Mouse (Mus musculus): Measurements from ENCODE around the gene Cstl1. TPM values are rescaled to one million over a fixed set of nuclear protein-coding genes. Genes with fewer than 3 reads are reported as not detected.
"Not testable (repeated sequence)": the region's sequence is repeated elsewhere in the genome, so short reads cannot be mapped to it uniquely, and the experiment has no call there.

Gene Cstl1
- polyA plus RNA-seq, 1 experiment = not detected

GRCm38 (mm10) chr2:148763648-148764388 lies 13.7 kb downstream of the Cstl1 start:
- Histone ChIP-seq H3K27ac (ENCODE audit: control insufficient read depth, insufficient read depth, low read length) (no peak overlapping the region), H3K36me3 (ENCODE audit: control insufficient read depth, insufficient read depth, low read length) (no peaks in the 10 kb centered on the region), H3K4me3 (ENCODE audit: control insufficient read depth, insufficient read depth, low read length) (no peak overlapping the region), H3K27me3 (ENCODE audit: control insufficient read depth, insufficient read depth, low read length) (no peaks in the 10 kb centered on the region), H3K4me1 (replicated peaks; ENCODE audit: control insufficient read depth, insufficient read depth, low read length) (no peaks in the 10 kb centered on the region)
- DNase-seq = no peak
- WGBS = 97% methylated on average over 1 of the region's 1 CpGs
- TF ChIP-seq CTCF (IDR thresholded peaks at IDR 0.05; ENCODE audit: borderline replicate concordance, control insufficient read depth, extremely low read depth, insufficient read depth, low read length, poor library complexity) (no peak), POLR2A (IDR thresholded peaks at IDR 0.05; ENCODE audit: control insufficient read depth, extremely low read depth, insufficient read depth, low read length, poor library complexity) (no peak)

GRCm38 (mm10) chr2:148771397-148771796 lies 21.2 kb downstream of the Cstl1 start, which contains the start of gene Cst11:
Gene Cst11 (minus strand): TSS chr2:148771497.
- 88% methylated on average over 4 of the region's 4 CpGs for WGBS

GRCm38 (mm10) chr2:148781709-148782108 lies 31.6 kb downstream of the Cstl1 start, which contains the start of gene 8030411F24Rik:
Gene 8030411F24Rik (plus strand): TSS chr2:148782009.
- no peak within 1 kb of the TSS for H3K4me3 ChIP-seq (ENCODE audit: control insufficient read depth, insufficient read depth, low read length)
- no peak for TF ChIP-seq POLR2A (IDR thresholded peaks at IDR 0.05; ENCODE audit: control insufficient read depth, extremely low read depth, insufficient read depth, low read length, poor library complexity)
- no peak for TF ChIP-seq CTCF (IDR thresholded peaks at IDR 0.05; ENCODE audit: borderline replicate concordance, control insufficient read depth, extremely low read depth, insufficient read depth, low read length, poor library complexity)
- H3K4me1 ChIP-seq (replicated peaks; ENCODE audit: control insufficient read depth, insufficient read depth, low read length) = no peaks in the 10 kb centered on the region
- H3K27me3 ChIP-seq (ENCODE audit: control insufficient read depth, insufficient read depth, low read length) = no peaks in the 10 kb centered on the region
- H3K27ac ChIP-seq (ENCODE audit: control insufficient read depth, insufficient read depth, low read length) = no peak within 1 kb of the TSS
- H3K36me3 ChIP-seq (ENCODE audit: control insufficient read depth, insufficient read depth, low read length) = no peaks in the 10 kb centered on the region
- no peak for DNase-seq
- 55% methylated on average over 1 of the region's 1 CpGs for WGBS

More at GRCm38 (mm10) chr2:148771397-148771796, 21.2 kb downstream of the Cstl1 start, which contains the start of gene Cst11:
- not testable (repeated sequence) for H3K36me3 ChIP-seq (ENCODE audit: control insufficient read depth, insufficient read depth, low read length); H3K27me3 ChIP-seq (ENCODE audit: control insufficient read depth, insufficient read depth, low read length); DNase-seq; H3K4me1 ChIP-seq (replicated peaks; ENCODE audit: control insufficient read depth, insufficient read depth, low read length); H3K27ac ChIP-seq (ENCODE audit: control insufficient read depth, insufficient read depth, low read length); H3K4me3 ChIP-seq (ENCODE audit: control insufficient read depth, insufficient read depth, low read length)

- 93% methylated on average over 6 of the region's 6 CpGs for WGBS
- TF ChIP-seq CTCF (IDR thresholded peaks at IDR 0.05; ENCODE audit: borderline replicate concordance, control insufficient read depth, extremely low read depth, insufficient read depth, low read length, poor library complexity) = no peak
- no peak for TF ChIP-seq POLR2A (IDR thresholded peaks at IDR 0.05; ENCODE audit: control insufficient read depth, extremely low read depth, insufficient read depth, low read length, poor library complexity)
- no peak for DNase-seq
- H3K27me3 ChIP-seq (ENCODE audit: control insufficient read depth, insufficient read depth, low read length) = no peaks in the 10 kb centered on the region
- no peaks in the 10 kb centered on the region for H3K4me1 ChIP-seq (replicated peaks; ENCODE audit: control insufficient read depth, insufficient read depth, low read length)
- H3K36me3 ChIP-seq (ENCODE audit: control insufficient read depth, insufficient read depth, low read length) = no peaks in the 10 kb centered on the region
- no peak within 1 kb of the TSS for H3K27ac ChIP-seq (ENCODE audit: control insufficient read depth, insufficient read depth, low read length)
- H3K4me3 ChIP-seq (ENCODE audit: control insufficient read depth, insufficient read depth, low read length) = no peak within 1 kb of the TSS
Observed at GRCm38 (mm10) chr2:148789142-148789541, 39.0 kb downstream of the Cstl1 start, which contains the start of gene Cst12. Gene Cst12 (plus strand): TSS chr2:148789361.

GRCm38 (mm10) chr2:148798485-148798884 lies 48.3 kb downstream of the Cstl1 start, which contains the start of gene Cst8:
Gene Cst8 (plus strand): TSS chr2:148798785.
- Histone ChIP-seq H3K4me1 (replicated peaks; ENCODE audit: control insufficient read depth, insufficient read depth, low read length) (no peaks in the 10 kb centered on the region), H3K4me3 (ENCODE audit: control insufficient read depth, insufficient read depth, low read length) (no peak within 1 kb of the TSS), H3K36me3 (ENCODE audit: control insufficient read depth, insufficient read depth, low read length) (no peaks in the 10 kb centered on the region), H3K27me3 (ENCODE audit: control insufficient read depth, insufficient read depth, low read length) (no peaks in the 10 kb centered on the region), H3K27ac (ENCODE audit: control insufficient read depth, insufficient read depth, low read length) (no peak within 1 kb of the TSS)
- WGBS = 92% methylated on average over 1 of the region's 1 CpGs
- TF ChIP-seq POLR2A (IDR thresholded peaks at IDR 0.05; ENCODE audit: control insufficient read depth, extremely low read depth, insufficient read depth, low read length, poor library complexity) = no peak
- no peak for TF ChIP-seq CTCF (IDR thresholded peaks at IDR 0.05; ENCODE audit: borderline replicate concordance, control insufficient read depth, extremely low read depth, insufficient read depth, low read length, poor library complexity)
- no peak for DNase-seq

- no peak for DNase-seq
- Histone ChIP-seq H3K27me3 (ENCODE audit: control insufficient read depth, insufficient read depth, low read length) (no peaks in the 10 kb centered on the region), H3K4me3 (ENCODE audit: control insufficient read depth, insufficient read depth, low read length) (no peak overlapping the region), H3K4me1 (replicated peaks; ENCODE audit: control insufficient read depth, insufficient read depth, low read length) (no peaks in the 10 kb centered on the region), H3K36me3 (ENCODE audit: control insufficient read depth, insufficient read depth, low read length) (no peaks in the 10 kb centered on the region), H3K27ac (ENCODE audit: control insufficient read depth, insufficient read depth, low read length) (no peak overlapping the region)
- TF ChIP-seq POLR2A (IDR thresholded peaks at IDR 0.05; ENCODE audit: control insufficient read depth, extremely low read depth, insufficient read depth, low read length, poor library complexity) (no peak), CTCF (IDR thresholded peaks at IDR 0.05; ENCODE audit: borderline replicate concordance, control insufficient read depth, extremely low read depth, insufficient read depth, low read length, poor library complexity) (no peak)
- 12% methylated on average over 3 of the region's 3 CpGs for WGBS
Observed at GRCm38 (mm10) chr2:148801491-148801921, 51.3 kb downstream of the Cstl1 start.

Other genes starting within 250 kb of the Cstl1 start
- gene Nxt1, start 77.8 kb upstream of the Cstl1 start, polyA plus RNA-seq (2012; rRNA removed) = 61.8 and 63.3 TPM in 2 replicates
- gene Gzf1, start 69.3 kb upstream of the Cstl1 start, polyA plus RNA-seq (2012; rRNA removed) = 7.4 and 8.7 TPM in 2 replicates
- 0.50 and 0.63 TPM in 2 replicates for gene Napb, start 17.9 kb upstream of the Cstl1 start, polyA plus RNA-seq (2012; rRNA removed)
- not detected in 2 replicates for gene Cst11, start 21.1 kb downstream of the Cstl1 start, polyA plus RNA-seq (2012; rRNA removed)
- gene 8030411F24Rik, start 31.7 kb downstream of the Cstl1 start, polyA plus RNA-seq (2012; rRNA removed) = not detected in 2 replicates
- gene Cst12, start 39.0 kb downstream of the Cstl1 start, polyA plus RNA-seq (2012; rRNA removed) = not detected in 2 replicates
- gene Cst8, start 48.4 kb downstream of the Cstl1 start, polyA plus RNA-seq (2012; rRNA removed) = 0.81 TPM in 1 of 2 replicates, not detected in the other
- not detected in 2 replicates for gene Cst13, start 69.7 kb downstream of the Cstl1 start, polyA plus RNA-seq (2012; rRNA removed)
- gene Cst9, start 84.8 kb downstream of the Cstl1 start, polyA plus RNA-seq (2012; rRNA removed) = 0.44 TPM in 1 of 2 replicates, not detected in the other
- gene 9230104L09Rik, start 114.7 kb downstream of the Cstl1 start, polyA plus RNA-seq (2012; rRNA removed) = 0.30 TPM in 1 of 2 replicates, not detected in the other
- 843 and 1,366 TPM in 2 replicates for gene Cst3, start 125.3 kb downstream of the Cstl1 start, polyA plus RNA-seq (2012; rRNA removed)